Mouse (Mus musculus): Measurements from ENCODE around the gene Chat.

GRCm38 (mm10) chr14:32465889-32466288 is at the start of gene Chat:
- TF ChIP-seq EP300 (IDR thresholded peaks at IDR 0.05), result no peak
- TF ChIP-seq CTCF (IDR thresholded peaks at IDR 0.05), result no peak

Data from lung, postnatal 0 days (tissue).